10 mouse cellular contexts compared by ENCODE assay signal in genomic region chr6:36819784-36820050, GRCm38 (mm10). TPM values are rescaled to one million over a fixed set of nuclear protein-coding genes. Genes with fewer than 3 reads are reported as not detected.
DNase-seq lines count a peak whose midpoint lies in the region; ATAC-seq and TF ChIP-seq lines count a peak whose summit lies in the region.
"Had no signal": no experiment of that assay in that cellular context is flagged by ENCODE, and none has a peak within 500 bp of the region (broad histone marks: within the 10 kb centered on the region; RNA-seq: fewer than 3 reads in every experiment).

No protein-coding gene starts in this region.

- no peak for TF ChIP-seq CTCF in cerebellum, adult 2 months (IDR thresholded peaks at IDR 0.05; ENCODE audit: borderline replicate concordance, insufficient read depth, low read depth, low read length)

- no peak overlapping the region for H3K4me3 ChIP-seq in cerebellum, adult 2 months (replicated peaks; ENCODE audit: insufficient read depth, low read depth, low read length)
- no peak overlapping the region for H3K4me3 ChIP-seq in kidney, embryonic 15.5 days (replicated peaks)
- no peak overlapping the region for H3K4me3 ChIP-seq in forebrain, embryonic 15.5 days
- H3K4me3 ChIP-seq in myocyte: no peak overlapping the region
- H3K4me3 ChIP-seq: liver, embryonic 15.5 days had no signal

- H3K4me1 ChIP-seq in cerebellum, adult 2 months (ENCODE audit: control insufficient read depth, insufficient read depth, low read length): no peaks in the 10 kb centered on the region
- H3K4me1 ChIP-seq in kidney, embryonic 15.5 days: peaks cover 13% of the 10 kb centered on the region
- peaks cover 36% of the 10 kb centered on the region for H3K4me1 ChIP-seq in forebrain, embryonic 15.5 days
- H3K4me1 ChIP-seq: liver, embryonic 15.5 days had no signal

- no peak for ATAC-seq in kidney, embryonic 15.5 days (replicated peaks; ENCODE audit: low FRiP score)
- ATAC-seq in forebrain, embryonic 15.5 days (replicated peaks): no peak

- no peak overlapping the region for H3K9ac ChIP-seq in kidney, embryonic 15.5 days
- H3K9ac ChIP-seq in forebrain, embryonic 15.5 days (replicated peaks): no peak overlapping the region
- H3K9ac ChIP-seq: liver, embryonic 15.5 days had no signal

- H3K27ac ChIP-seq in cerebellum, adult 2 months (ENCODE audit: insufficient read depth, low read length): no peak overlapping the region
- H3K27ac ChIP-seq in kidney, embryonic 15.5 days: peak overlapping the region; percentile 75; the same call in 1 of the 2 replicates
- peak overlapping the region; percentile 79 for H3K27ac ChIP-seq in forebrain, embryonic 15.5 days (replicated peaks)
- H3K27ac ChIP-seq: liver, embryonic 15.5 days had no signal

- no peaks in the 10 kb centered on the region for H3K27me3 ChIP-seq in cerebellum, adult 2 months (ENCODE audit: control insufficient read depth, insufficient read depth, low read length)
- no peaks in the 10 kb centered on the region for H3K27me3 ChIP-seq in kidney, embryonic 15.5 days
- H3K27me3 ChIP-seq in forebrain, embryonic 15.5 days: no peaks in the 10 kb centered on the region
- no peaks in the 10 kb centered on the region for H3K27me3 ChIP-seq in myocyte (ENCODE audit: control insufficient read depth, insufficient read depth, insufficient read length)
- H3K27me3 ChIP-seq: liver, embryonic 15.5 days had no signal

- H3K9me3 ChIP-seq in kidney, embryonic 15.5 days (replicated peaks): no peaks in the 10 kb centered on the region
- no peaks in the 10 kb centered on the region for H3K9me3 ChIP-seq in forebrain, embryonic 15.5 days
- H3K9me3 ChIP-seq: liver, embryonic 15.5 days had no signal

- no peak overlapping the region for H3ac ChIP-seq in myocyte (ENCODE audit: control insufficient read depth, insufficient read length)

- no peaks in the 10 kb centered on the region for H3K79me2 ChIP-seq in myocyte (ENCODE audit: control insufficient read depth, insufficient read depth)

- H3K36me3 ChIP-seq in kidney, embryonic 15.5 days: no peaks in the 10 kb centered on the region
- H3K36me3 ChIP-seq in forebrain, embryonic 15.5 days: no peaks in the 10 kb centered on the region
- no peaks in the 10 kb centered on the region for H3K36me3 ChIP-seq in myocyte (ENCODE audit: control insufficient read depth, insufficient read depth)
- H3K36me3 ChIP-seq: liver, embryonic 15.5 days had no signal

- peak; percentile 34 to 37 for DNase-seq in cerebellum, postnatal 10 days
- no peak for DNase-seq in cerebellum, adult 2 months
- no peak for DNase-seq in kidney, postnatal 36 days
- no peak for DNase-seq in urinary bladder, postnatal 25 days (ENCODE audit: low spot score)
- no peak for DNase-seq in adrenal gland, adult 8-10 months

- H3K4me2 ChIP-seq in kidney, embryonic 15.5 days: no peak overlapping the region
- no peak overlapping the region for H3K4me2 ChIP-seq in forebrain, embryonic 15.5 days (replicated peaks)
- H3K4me2 ChIP-seq in myocyte (ENCODE audit: low read depth): peak overlapping the region; percentile 70
- H3K4me2 ChIP-seq: liver, embryonic 15.5 days had no signal

- TF ChIP-seq POLR2A in cerebellum, adult 2 months (IDR thresholded peaks at IDR 0.05; ENCODE audit: borderline replicate concordance, insufficient read depth, low read length): no peak
- no peak for TF ChIP-seq POLR2A in myocyte (IDR thresholded peaks at IDR 0.05; ENCODE audit: insufficient read length, low read depth)

TF ChIP-seq in myocyte, 11 proteins besides CTCF, POLR2A, EP300 and RAD21:
- TF ChIP-seq E2F4 (IDR thresholded peaks at IDR 0.05; ENCODE audit: insufficient read depth): no peak
- TF ChIP-seq POLR2AphosphoS2 (IDR thresholded peaks at IDR 0.05; ENCODE audit: insufficient read length, low read depth): no peak
- TF ChIP-seq TCF3 (IDR thresholded peaks at IDR 0.05; ENCODE audit: insufficient read length, low read depth): no peak
- TF ChIP-seq TCF12 (IDR thresholded peaks at IDR 0.05; ENCODE audit: insufficient read depth, poor library complexity, severe bottlenecking): no peak

RNA-seq across cellular contexts. Expression of gene Ptn, which starts 9.7 kb away (rescaled TPM):
- polyA plus RNA-seq in cerebellum, adult 2 months (2012; rRNA removed): 195 and 216 TPM in 2 replicates
- 362 and 367 TPM in 2 replicates for polyA plus RNA-seq in kidney, embryonic 15.5 days (2015; fragmentation: Nextera tagmentation; extraction: Ambion mirVana)
- polyA plus RNA-seq in forebrain, embryonic 15.5 days (2015; fragmentation: Nextera tagmentation; extraction: Ambion mirVana): 502 and 540 TPM in 2 replicates
- 3.1 TPM for polyA plus RNA-seq in myocyte (2012; fragmentation: generic; extraction: Trizol)
- 10 to 100 TPM; 62.3 to 89.5 (median 76.4) TPM for total RNA-seq in adrenal gland, adult 8-10 months (2022)
- total RNA-seq: MEL had no signal

Comparison
In these comparisons a context has a peak if more than half of its experiments do, and no peak if none do; other contexts are left out.
1. DNase-seq: peak in cerebellum, postnatal 10 days (2 of 2); none in cerebellum, adult 2 months (0 of 2), kidney, postnatal 36 days (0 of 2), urinary bladder, postnatal 25 days (single experiment) and adrenal gland, adult 8-10 months (single experiment).
2. RNA of gene Ptn, which starts 9.7 kb away (polyA plus RNA-seq): 502 to 540 TPM in forebrain, embryonic 15.5 days, 362 to 367 TPM in kidney, embryonic 15.5 days and 195 to 216 TPM in cerebellum, adult 2 months; 3.1 TPM in myocyte (single experiment); every median in the first group is over 10 times any median in the second.